Mouse (Mus musculus) gastrocnemius, postnatal 36 days (tissue): ENCODE measurements at regions not wholly inside any gene's neighbourhood (a gene's known extent, or its start where the extent isn't known, plus 50 kb on each side); places are given as distances from the start of the nearest gene placed in this dataset.

ENCODE experiments used
- DNase-seq, 2 experiments: peaks; one replicate each; pipeline ENCODE4 v3.0.0; 2022
- intact Hi-C: fragments of 180-260 bp; cut with DNase I; formaldehyde crosslinking; loops from one replicate; pipeline ENCODE4 v1.15.1; 2025

DNA sequence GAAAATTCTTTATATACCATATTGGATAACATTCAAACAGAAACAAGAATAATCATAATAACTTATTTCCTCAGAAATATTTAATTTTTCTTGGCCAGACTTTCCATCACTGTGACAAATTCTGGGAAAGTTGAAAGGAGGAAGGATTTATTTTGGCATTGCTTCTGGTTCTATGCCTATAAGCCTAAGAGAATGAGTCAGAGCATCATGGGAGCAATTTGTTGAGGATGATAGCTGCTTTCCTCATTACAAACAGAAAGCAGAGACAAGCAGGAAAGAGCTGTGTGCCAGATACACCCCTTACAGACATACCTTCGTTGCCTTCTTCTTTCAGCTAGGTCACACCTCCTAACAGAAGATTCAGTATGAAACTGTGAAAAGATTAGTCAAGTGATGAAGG, 115.3 kb downstream of the Rgs21 start:
- intact Hi-C loops: no loop called here
- DNase-seq: no peak

DNA sequence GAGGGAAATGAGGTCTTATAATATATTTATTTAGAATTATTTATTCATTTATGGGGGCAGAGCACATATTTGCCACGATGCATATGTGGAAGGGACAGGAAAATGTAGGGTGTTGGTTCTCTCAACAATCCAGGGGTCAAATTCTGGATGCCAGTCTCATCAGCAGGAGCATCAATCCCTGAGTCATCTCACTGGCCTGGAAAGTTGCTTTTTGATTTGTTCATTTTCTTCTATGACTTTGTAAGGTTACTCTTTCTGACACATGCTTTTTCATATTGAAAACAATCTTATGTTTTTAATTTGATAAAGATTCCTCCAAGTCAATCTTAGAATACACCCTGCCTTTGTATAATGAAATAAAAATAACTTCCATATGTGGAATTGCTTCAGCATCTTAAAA, 115.7 kb downstream of the Rgs21 start:
- no peak for DNase-seq
- intact Hi-C loops: no loop called here

DNA sequence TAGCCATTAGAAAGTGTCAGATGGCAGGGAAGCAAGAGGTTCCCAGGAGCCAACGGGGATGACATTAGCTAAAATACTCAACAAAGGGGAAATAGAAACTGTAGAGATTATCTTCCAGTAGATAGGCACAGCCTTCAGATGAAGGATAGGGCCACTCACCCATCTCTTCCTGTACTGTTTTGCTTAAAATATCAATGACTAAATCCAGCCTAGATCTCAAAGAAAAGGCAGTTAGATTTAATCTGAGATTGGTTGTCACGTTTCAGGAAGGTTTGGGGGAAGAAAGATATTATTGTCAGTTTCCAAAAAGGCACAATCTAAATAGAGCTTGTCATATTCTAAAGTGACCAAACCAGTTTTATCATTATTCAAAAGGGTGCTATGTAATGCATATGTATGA, 130.8 kb downstream of the Rgs21 start:
- intact Hi-C loops: no loop called here

DNA sequence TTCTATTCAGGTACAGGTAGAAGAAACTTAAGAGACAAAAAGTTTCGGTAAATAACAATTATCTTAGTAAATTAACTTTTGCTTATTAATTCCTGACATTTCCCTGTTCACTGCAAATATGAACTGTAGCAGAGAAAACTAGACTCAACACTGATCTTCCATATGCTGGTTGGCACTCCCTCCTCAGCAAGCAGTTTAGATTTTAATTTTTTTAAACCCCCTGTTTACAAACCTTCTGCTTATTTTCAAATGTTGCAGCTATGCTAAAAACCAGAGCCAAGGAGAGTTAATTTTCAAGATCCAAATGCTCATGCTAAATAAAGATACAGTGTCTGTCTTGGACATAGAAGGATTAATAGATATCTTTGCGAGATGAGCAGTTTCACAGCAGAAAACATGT, 134.7 kb downstream of the Rgs21 start:
- intact Hi-C loops: no loop called here
- no peak for DNase-seq

More for the DNA sequence above, 130.8 kb downstream of the Rgs21 start:
- DNase-seq: no peak

DNA sequence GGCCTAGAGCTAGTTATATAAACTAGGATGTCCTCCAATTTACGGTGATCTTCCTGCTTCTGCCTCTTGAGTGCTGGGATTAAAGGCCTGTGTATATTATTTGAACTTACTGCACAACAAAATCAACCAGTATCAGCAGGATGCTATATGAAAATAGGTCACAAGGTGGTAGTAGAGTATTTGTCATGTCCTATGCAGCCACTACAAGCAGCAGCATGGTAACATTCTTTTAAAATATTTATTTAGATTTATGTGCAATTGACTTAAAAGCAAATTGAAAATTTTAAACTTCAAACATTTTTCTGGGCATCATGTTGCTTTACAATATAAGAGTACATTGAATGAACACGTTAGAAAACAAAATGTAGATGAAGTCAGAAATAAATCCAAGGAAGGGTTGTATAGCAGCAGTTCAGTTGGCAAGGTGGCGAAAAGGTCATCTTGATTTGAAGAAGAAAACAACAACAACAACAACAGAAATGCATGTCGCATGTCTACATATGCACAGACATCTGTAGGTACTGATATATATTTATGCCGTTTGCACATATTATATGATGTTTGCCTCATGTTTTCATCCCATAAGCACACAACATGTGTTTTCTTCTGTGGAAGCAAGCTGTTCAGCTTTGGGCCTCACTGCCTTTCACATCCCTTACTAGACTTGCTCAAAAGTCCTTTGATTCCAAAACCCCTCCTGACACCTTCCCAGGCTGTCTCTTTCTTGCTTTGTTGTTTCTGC, 135.8 kb downstream of the Rgs21 start:
- DNase-seq: no peak
- intact Hi-C loops: no loop called here

DNA sequence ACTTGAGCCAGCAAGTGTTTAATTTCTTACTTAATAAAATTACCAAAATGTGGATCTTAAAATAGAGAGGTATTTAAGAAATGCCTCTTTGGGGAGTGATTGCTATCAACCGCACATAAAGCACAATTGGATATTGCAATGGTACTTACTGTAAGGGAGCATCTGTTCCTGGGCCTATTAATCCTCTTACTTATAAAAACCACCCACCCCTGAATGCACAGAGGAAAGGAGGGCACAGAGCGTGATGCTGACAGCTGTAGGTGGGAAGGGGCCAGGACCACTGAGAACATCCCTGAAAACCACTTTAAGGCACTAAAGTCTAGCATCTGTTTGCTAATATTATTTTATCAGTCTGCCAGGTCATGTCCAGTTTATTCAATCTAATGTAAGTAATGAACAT, 146.1 kb downstream of the Rgs21 start:
- DNase-seq: no peak
- intact Hi-C loops: no loop called here

DNA sequence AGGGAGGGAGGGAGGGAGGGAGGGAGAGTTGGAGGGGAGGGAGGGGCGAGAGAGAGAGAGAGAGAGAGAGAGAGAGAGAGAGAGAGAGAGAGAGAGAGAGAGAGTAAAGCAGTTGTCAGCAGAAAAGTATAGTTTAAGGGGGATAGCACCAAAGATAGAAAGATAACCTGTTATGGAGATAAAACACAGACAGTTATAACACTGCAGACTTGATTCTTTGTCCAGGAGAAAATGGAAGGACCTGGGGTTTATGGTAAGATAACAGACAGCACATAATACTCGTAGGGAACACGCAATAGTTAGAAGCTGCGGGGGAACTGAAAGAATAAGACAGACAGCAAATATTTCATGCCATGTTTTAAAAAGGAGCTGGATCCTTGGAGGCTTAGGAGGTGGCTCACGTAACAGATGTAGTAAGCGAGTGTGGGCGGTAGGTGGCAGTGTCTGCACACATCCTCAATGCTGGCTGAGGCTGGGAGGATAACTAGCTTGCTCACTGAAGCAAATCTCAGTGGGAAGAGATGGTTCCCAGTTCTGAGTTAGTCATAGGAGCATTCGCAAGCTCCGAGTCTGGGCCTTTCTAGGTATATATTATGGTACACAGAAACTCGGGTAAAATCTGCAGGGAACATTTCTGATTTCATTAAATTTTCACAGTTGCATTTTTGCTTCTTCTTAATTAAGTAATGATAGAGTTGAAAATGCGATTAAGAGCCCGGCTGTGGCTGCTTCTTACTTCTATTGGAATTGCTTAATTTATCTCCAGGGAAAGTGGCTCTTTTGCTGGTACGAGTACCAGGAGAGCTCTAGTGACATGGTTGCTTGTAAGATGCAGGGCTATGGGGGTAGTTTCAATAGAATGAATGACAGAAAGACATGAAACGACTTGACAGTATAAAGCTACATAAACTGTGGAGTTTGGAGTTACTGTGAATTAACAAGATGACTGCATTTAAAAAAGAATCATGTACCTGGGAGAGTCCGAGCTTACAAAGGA, 157.6 kb upstream of the Rgs1 start:
- DNase-seq: peak; percentile 51 to 65
- intact Hi-C loops: no loop called here

DNA sequence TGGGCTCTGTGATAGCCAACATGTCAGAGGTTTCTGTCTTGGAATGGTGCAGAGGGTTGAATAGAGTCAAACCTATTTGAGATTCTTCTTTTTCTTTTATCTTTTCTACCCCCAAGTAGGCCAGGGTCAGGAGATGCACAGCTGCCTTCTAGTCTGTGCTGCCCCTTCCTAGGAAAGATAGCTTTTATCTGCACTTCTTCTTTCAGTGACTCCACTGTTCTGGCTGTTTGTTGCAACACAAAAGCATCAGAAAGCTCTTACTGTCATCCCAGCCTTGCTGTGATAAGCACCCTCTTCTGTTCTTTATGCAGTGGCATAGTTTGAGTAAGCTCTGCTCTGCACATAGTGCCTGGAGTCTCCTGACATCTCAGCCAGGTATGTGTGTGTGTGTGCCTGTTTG, 156.7 kb upstream of the Rgs1 start:
- intact Hi-C loops: no loop called here
- DNase-seq: no peak

DNA sequence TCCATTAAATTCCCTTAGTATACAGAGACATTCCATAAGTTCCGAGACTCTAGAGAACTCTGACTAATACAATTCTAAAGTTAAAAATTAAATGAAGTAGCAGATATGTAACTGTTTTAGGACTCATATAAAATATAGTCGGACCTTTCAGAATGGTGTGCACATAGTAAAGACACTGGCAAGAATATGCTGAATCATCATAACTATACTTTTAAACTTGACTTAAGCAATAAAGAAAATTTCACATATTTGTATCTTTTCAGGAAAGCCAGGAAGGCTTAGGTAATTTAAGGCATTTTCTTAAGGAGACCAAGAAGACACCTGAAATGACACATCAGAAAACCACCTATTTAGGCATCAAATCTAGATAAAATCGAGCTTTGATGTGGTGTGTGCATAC, 156.0 kb upstream of the Rgs1 start:
- intact Hi-C loops: no loop called here
- no peak for DNase-seq

DNA sequence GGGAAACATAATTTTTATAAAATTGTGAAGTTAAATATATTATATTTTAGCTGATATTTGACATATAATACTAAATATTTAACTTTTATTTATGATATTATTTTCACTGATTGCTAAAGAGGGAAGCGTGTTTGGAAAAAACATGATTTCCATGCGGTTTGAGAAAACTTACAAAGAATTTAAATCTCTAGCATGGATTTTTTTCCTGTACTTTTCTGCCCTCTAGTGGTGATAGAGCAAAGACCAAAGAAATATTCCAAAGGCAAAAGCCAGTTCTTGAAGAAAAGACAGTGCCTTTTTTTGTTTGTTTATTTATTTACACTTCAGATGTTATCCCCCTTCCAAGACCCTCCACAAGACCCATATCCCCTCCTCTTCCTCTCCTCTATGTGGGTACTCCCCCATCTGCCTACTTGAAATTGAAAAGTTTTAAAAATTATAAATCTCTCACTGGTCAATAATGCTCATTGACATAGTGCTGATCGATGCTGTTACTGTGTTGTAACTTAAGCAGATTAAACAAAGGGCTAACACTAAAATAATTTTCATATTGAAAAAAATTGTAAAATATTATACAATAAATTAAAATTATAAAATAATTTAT, 131.1 kb upstream of the Rgs1 start:
- intact Hi-C loops: loop anchor here (5.0 to 10.0 kb wide), 2 partner anchors 178 to 575 kb away; no protein-coding TSS in a partner anchor
- DNase-seq: no peak

DNA sequence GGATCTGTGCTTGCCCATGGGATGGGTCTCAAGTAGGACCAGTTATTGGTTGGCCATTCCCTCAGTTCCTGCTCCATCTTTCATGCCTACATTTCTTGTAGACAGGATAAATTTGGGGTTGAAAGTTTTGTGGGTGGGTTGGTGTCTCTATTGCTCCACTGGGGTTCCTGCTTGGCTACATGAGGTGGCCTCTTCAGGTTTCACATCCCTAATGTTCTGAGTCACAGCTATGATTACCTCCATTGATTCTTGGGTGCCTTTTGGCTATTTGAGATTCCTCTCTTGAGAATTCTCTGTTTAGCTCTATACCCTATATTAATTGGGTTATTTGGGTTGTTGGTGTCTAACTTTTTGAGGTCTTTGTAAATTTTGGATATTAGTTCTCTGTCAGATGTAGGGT, 125.1 kb upstream of the Rgs1 start:
- no peak for DNase-seq
- intact Hi-C loops: loop anchor here (10.0 kb wide), 1 partner anchor 569 kb away; no protein-coding TSS in a partner anchor

DNA sequence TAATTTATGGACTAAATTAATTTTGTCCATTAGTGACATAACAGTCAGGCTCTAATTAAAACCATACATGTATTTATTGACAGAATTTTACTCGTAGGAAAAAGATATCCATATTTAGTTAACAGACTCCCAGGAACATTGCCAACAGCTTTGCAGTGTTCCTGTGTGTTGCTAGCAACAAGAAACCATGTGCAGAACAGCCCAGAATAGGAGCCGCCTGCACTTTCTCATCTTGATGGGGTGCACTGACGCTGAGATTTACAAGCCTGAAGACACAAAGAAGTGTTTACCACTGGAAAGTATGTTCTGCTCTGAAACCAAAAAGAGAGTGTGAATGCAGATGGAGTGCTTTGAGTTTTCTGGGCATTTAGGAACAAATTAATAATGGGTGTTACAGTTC, 118.5 kb upstream of the Rgs1 start:
- no peak for DNase-seq
- intact Hi-C loops: no loop called here

DNA sequence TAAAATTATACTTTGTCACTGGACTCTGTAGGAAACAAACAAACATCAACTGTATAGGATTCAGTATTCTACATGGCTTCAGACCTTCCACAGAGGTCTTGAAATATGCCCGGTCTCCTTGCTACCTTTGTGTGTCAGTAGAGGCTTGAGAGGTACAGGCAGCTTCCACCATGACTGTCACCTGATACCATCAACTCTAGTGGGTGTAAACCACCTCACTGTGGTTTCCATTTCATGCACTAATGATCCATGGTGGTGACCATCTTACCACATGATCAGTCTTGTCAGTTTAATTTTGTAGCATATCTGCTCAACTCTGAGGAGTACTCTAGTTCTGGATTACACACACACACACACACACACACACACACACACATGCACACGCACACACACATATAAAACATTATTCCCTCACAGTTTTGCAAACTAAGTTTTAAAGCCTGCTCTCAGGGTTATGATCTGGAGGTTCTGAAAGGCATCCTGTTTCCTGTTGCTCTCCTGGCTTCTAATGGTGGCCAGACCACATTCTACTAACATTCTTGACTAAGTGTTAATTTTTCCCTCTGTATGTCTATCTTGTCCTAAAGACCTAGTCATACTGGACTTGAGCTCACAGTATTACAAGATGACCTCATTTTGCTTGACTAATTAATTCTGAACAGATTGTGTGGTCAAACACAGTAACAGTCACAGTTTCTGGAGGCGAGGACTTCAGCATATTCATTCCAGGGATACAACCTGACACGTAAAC, 106.7 kb upstream of the Rgs1 start:
- intact Hi-C loops: loop anchor here (10.0 kb wide), 1 partner anchor 151 kb away; no protein-coding TSS in a partner anchor
- DNase-seq: no peak

DNA sequence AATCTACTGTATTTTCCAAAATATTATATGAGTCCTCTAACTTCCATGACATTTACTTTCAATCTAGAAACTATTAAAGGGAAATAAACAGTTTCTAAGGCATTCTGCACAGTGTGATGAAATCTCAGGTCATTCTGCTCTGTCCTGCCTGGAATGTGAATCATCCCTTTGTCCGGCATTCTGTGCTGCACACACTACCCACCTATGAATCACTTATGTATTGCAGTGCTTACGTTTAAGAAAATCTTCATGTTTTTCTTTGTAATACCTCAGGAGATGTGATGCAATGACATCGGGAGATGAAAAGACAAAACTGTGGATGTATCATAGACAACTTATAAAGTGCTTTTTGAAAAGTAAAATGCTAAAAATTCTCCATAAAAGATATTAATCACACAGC, 106.0 kb upstream of the Rgs1 start:
- no peak for DNase-seq
- intact Hi-C loops: loop anchor here (10.0 kb wide), 1 partner anchor 150 kb away; no protein-coding TSS in a partner anchor

DNA sequence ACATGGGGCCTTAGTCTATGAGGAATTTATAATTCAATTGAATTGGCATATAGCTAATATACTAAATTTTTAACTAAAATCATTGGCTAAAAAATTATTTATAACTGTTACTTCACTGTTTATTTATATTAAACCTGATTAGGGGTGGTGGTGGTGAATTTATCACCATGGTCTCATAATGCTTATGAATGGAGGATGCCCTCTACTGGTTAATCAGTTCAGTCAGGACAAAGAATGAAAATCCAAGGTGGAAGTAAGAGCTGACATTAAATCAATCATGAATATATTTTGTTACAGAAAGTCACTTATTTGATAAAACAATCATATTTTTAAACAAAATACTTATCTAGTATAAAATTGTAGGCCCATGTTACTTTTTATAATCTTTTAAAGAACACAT, 104.3 kb upstream of the Rgs1 start:
- intact Hi-C loops: loop anchor here (10.0 kb wide), 1 partner anchor 149 kb away; no protein-coding TSS in a partner anchor
- DNase-seq: no peak

DNA sequence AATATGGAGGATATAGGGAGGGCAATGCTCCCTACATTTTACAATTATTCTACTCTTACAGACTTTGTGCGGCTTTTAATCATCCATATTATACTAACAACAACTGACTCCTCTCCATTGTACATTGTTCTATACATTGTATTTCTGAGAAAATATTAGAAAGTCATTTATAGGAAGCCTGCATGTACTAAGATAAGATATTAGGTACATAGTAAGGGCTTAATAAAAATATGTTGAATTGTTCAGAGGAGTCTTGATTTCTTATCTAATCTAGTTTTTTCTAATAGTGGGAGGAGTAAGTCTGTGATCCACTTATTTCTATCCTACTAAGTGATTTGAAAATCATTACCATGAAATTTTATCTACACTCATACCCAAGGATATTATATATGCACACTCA, 94.8 kb upstream of the Rgs1 start:
- intact Hi-C loops: no loop called here
- DNase-seq: no peak

DNA sequence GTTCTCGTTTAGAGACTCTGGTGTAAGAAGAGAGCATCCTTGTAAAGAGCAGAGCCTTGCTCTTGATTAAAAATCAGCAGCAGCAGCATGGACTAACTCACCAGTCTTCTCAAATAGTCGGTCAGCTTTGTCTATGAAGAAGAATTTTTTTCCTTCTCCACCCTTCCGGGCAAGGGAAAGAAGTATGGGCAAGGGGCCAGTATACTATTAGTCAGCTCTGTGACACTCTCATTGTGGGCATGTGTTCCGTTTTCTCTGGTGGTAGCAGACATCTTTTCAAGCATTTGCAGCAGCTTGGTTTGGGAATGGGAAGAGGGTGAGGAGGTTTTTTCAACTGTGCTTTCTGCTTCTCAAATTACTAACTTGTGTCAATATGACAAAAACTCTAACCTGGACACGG, 94.3 kb upstream of the Rgs1 start:
- intact Hi-C loops: no loop called here
- DNase-seq: no peak

DNA sequence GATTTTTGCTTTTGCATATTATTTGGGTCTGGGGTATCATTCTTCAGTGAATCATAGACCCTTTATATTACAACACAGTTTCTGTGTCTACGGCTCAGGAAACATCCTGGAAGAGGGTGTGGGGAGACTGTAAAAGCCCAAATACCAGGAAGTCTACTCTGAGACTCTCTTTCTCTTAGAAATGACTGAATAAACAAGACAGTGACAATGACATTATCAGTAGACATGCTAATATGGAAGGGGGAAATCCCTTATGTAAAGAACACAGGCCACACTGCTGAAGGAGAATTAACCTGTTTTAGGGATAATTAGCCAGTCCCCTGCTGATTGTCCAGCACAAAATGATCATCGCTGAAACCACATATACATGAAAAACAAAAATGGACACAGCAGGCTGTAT, 88.5 kb upstream of the Rgs1 start:
- intact Hi-C loops: no loop called here

DNA sequence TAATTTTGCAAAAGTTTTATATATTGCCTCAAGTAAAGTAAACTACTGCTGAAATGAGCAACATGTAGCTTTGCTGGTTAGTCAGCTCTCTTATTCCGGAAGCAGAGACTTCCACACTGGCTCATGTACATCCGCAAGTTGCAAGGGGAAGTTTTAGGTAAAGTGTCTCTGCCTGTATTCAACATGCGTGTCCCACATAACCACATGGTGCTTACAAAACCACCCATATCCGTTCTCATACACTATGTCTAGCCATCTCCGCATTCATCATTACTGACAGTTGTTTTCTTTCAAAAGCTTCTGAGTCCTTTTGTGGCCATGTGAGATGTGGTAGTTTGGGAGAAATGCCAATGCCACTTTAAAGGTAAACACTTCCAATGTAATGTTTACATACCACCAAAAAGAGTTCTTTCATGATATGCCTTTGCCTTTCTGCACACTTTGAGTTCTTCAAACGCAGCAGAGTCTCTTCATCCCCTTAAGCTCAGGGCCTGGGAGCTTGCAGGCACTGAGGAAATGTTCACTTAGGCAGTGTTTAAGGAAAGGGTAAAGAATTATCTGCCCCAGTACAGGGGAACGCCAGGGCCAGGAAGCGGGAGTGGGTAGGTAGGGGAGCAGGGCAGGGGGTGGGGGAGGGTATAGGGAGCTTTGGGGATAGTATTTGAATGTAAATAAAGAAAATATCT, 81.5 kb upstream of the Rgs1 start:
- intact Hi-C loops: no loop called here
- DNase-seq: no peak

More for the DNA sequence above, 88.5 kb upstream of the Rgs1 start:
- no peak for DNase-seq

DNA sequence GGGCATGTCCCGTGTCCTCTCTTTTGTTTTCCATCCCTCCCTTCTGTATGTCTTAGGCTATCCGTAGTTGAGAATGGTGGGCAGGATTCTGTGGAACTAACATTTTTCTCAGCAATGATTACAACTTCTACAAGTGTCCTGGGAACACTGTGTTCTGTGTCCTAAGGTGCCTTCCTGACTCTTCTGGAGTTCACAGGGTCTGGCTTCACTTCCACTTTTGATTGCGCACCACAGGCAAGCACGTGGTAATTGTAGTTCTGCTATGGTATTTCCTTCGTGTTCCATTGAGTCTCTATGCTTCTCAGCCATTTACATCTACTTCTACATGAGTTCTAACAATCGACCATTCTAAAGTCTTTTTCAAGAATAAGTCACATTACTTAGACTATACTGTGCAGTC, 70.4 kb upstream of the Rgs1 start:
- intact Hi-C loops: no loop called here
- no peak for DNase-seq
